Mouse (Mus musculus) ovary, postnatal 10 days (tissue): ENCODE measurements around the gene Vsig8.

Experiments used
- DNase-seq: peaks from one replicate; pipeline ENCODE4 v3.0.0; 2022; ENCODE audit warnings: low spot score

The Vsig8 gene

DNA sequence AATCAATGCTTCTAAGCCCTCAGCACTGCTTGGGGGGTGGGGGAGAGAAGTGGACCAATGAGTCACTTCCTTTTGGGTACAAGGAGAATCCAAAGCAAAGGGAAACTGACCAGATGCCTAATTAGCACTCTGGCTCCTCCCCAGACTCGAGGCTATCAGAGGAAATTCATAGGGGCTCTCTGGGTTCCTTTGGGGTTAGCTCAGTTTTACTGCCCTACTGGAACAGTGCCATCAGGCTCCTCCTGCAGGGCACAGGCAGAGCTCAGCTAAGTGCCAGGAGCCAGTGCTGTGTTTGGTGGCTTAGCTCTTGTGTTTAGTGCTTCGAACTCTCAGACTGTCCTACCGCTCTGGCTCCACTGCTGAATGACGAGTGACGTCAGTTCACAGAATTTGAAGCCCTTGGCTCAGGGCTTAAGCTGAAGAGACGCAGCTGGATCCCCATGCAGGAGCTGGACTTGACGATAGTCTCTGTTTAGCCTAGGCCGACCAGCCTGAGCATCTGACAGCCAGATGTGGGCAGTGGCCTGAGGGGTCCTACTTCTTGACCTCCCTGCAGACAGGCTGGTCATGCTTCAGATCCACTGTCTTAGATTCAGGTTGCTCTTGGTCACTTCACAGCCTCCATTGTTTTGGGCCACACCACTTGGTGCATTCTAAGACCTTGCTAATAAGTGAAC lies 25.1 kb upstream of the Vsig8 start:
- no peak for DNase-seq

DNA sequence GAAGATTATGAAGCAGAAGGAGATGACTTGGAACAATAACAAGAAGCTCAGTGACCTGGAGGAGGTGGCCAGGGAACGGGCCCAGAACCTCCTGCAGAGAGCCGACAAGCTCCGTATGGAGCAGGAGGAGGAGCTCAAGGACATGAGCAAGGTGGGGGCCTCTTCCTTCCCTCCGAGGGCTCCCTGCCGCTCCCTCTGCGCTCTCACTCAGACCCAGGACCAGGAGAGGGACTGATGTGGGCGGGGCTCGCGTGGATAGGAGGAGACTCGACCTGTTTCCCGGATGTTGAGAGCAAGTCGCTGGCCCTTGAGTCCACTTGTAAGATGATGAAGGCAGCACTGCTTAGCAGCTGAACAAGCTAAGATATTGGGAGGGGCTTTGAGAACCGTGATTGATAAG lies 23.2 kb upstream of the Vsig8 start:
- DNase-seq, result no peak

DNA sequence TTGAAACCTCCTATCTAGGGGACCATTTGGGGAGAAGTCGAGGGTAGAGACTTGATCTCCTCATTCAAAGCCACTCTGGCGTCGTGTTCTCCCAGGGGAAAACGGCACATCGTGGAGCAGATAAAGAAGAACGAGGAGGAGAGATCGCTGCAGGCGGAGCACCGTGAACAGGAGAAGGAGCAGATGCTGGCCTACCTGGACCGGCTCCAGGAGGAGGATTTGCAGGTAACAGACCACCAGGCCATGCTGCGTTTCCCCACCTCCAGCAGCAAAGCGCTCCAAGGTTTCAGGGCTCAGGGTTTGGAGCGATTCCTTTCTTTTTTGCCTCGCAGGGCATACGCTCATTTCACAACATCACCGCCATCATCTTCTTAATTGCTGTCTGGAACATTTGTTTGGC lies 20.6 kb upstream of the Vsig8 start:
- no peak for DNase-seq

DNA sequence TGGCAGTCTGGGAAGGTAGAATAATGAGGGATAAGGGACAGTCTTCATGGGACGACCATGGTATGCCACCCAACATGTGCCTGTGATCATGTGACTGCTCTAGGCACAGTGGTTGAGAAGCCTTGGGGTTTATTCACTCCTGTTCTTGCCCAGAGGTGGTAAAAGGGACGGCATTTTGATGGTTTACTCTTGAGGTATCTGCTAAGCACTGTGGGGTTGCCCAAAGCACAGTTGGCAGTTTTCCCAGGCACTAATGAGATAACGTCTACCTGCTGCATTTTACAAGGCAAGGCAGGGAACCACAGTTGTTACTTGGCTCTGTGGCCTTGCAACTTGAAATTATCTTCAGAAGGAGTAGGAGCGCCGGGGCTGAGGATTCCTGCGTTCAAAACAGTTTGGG lies 15.9 kb upstream of the Vsig8 start:
- DNase-seq, result no peak

DNA sequence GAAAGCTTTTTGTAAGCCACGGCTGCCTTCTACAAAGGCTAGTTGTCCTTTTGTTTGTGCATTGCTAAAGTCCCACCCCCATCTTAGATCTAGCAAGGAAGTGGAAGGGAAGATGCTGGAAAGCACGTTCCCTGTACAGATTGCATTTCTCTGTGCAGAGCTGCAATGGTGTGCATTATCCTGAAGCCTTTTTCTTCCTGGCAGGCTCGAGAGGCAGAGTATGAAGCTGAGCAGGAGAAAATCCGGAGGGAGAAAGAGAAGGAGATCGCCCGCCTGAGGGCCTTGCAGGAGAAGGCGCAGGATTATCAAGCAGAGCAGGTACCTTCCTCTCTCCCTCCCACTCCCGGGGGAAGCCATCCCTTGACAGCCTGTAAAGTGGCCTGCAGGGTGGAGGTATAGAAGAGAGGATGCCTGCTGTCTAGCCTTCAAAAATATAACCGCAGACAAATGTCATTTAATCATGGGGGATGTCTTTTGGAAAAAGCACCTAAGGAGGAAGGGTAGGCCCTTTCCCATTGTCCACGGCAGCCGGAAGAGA lies 15.4 kb upstream of the Vsig8 start:
- DNase-seq, result no peak

DNA sequence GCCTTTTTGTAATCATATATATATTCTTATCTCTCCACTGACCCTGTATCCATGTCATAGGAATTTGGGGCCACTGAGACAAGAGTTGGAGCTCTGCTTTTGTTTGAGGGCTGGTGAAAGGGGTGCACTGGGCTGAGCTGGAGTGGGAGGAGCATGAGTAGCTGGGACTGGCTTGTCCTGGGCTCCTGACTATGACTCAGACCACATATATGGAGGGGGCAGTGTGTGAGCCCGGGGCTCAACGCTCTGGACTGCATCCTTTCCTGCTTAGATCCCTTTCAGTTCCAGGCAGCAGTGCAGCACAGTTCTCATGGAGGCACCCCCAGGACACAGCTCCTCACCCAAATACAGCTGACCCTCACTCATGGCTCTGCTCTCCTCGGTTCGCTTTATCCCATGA lies 9.7 kb upstream of the Vsig8 start:
- DNase-seq, result no peak

DNA sequence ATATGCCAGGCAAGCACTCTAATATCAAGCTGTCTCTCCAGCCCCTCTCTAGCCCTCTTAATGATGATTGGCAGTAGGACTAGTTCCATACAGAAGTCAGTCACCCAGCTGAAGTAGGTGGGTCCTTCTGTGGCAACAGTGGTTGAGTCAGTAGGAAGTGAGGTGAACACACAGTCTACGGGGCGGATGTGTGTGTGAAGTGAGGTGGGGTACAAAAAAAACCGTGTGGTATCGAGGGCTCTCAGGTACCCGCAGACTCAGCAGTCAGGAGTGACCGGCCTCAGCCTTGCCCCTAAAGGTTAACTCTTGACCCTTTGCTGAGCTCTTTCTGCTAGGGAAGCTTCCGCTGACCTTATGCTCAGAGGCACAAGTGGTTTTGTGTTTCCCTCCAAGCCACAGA lies 7.2 kb upstream of the Vsig8 start:
- DNase-seq, result no peak

DNA sequence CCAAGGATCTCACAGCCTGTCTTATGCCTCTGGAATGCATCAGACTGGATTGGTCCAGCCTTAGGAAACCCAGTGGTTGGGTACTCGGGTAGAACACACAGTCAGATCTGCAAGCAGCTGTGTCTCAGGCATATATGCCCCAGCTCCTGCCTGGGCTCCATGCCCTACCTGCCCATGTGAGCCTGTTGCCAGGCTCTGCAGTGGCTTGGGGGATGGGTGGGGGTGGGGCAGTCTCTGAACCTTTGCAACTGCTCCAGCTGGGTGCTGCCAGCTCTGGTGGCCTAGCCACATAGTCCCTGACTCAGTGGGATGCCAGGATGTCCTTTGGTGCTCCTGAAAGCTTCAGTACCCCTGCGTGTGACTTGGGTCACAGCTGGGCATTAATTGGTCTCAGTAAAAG lies 6.4 kb upstream of the Vsig8 start:
- DNase-seq, result no peak

DNA sequence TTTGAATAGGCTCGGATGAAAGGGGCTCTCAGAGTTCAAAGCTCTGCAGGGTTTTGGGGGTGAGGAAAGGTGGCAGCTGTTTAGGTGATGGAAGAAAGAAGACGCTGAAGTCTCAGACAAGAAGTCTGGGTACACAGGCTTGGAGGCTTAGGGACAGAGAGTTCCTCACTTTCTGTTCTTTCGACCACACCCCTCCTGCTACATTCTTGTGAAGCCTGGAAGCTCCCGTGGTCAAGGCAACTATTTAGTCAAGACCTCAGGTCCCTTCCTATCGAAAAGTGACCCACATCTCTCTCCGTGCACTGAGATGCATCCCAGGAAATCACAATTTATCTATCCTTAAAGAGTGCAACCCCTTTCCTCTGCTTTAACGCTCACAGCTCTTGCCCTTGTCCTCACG lies 6.0 kb upstream of the Vsig8 start:
- DNase-seq, result no peak

DNA sequence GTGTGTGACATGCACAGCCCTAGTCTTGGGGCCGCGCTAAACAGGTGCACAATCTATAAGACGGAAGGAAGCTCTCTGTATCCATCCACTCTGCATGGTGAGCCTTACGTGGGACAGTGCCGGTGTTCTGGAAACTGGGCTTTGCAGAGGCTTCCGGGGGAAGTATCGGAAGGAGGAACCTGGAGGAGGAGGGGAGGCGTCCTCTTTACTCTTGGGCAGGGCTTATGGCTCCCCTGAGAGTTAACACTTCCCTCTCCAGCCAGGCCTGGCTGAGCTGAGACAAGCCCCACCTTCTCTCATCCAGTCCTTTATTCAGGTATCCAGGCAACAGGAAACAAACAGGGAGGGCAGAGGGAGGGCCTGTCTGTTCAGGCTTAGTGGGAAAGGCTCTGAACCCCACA lies 5.2 kb upstream of the Vsig8 start:
- DNase-seq, result peak; percentile 5

DNA sequence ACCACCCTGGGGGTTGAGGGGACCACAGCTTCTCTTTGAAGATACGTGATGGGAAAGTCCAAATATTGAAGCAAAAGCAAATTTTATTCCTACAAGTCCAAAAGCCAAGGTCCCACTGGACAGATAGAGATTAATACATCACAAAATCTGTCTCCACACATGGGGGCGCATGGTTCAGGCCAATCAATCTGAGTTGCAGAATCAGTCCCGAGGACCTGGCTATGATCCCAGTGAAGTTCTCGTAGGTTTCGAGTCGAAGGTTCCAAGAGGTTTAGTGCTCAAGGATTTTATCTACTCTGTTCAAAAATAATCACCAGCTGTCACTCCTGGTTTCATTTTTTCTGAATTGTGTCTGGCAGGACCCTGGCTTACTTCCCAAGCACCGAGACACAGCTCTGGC lies 4.7 kb upstream of the Vsig8 start:
- DNase-seq, result no peak

DNA sequence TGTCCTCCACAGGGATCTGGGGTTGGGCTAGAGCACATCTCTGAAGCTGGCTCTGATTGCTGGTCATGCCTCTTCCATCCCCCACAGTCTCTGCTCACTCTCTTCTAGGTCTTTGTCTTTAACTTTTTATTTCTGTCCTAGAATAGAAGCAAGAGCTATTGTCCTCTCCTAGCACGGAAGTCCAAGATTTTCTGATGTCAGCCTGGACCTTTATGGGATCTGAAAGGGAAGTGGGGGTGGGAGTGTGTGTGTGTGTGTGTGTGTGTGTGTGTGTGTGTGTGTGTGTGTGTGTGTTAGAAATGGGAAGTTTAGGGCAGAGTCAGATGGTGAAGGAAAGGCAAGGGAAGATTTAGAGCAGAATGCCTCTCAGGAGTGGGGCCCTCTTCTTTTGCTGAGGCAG lies 3.1 kb upstream of the Vsig8 start:
- no peak for DNase-seq

DNA sequence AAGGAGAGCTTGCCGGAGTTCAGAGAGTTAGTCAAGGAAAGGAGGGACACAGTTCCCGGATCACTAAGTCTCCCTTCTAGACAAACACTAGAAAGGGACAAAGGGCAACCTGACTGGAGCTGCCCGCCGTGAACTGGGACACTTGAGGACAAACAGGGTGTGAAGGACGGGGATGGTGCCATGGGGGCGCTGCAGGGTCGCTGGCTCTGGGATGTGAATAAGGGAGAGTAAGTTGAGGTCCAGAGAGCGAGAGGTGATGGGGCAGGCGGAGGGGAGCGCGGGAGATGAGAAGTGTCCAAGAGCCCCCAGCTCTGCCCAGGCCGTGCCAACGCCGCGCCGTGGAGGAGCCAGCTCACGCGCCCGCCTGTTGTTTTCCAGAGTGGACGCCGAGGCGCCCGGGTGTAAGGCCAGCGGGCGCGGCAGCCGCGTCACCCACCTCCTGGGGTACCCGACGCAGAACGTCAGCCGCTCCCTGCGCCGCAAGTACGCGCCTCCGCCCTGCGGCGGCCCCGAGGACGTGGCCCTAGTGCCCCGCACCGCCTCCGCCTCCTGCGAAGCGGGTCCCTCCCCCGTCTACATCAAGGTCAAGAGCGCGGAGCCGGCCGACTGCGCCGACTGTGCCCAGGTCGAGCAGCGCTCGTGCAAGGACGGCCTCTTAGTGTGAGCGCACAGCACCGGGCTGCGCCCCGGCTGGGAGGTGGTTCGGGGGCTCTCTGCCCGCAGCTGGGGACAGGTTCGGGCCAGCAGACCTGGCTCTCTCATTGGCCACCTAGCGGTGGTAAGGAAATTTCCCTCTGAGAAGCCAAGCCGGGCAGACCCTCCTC lies 7.1 kb downstream of the Vsig8 start:
- peak; percentile 62 for DNase-seq

DNA sequence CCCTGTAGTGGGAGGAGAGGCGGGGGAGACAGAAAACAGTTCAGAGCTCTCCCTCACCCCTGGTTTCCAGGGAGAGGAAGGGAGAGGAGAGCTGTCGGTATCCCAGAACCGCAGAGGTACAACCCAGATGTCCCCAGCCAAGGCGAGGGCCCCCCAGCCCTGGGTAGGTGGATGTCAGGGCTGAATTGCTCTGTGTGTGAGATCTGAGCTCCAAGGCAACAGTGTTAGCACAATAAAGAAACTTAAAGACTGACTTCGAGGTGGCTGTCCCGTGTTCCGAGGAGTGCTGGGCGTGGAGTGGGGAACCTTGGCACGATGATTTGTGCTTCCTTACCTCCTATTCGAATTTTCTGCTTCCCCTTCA lies 7.7 kb downstream of the Vsig8 start:
- no peak for DNase-seq

DNA sequence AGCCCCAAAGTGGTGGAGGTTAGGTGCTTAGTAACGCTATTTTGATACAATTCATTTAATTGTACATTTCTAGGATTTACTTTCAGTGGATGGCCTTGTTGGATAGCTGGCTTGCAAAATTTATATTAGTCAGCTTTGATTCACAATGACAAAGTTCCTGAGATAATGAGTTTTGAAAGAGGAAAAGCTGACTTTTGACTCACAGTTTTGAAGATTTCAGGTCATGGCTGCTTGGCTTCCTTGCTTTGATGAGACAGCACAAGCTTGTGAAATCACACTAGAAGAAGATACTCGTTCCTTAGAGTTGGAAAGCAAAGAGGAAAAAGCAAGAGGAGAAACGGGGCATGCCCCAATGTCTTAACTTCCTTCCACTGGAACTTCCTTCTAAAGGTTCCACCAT lies 10.4 kb downstream of the Vsig8 start:
- DNase-seq, result no peak

DNA sequence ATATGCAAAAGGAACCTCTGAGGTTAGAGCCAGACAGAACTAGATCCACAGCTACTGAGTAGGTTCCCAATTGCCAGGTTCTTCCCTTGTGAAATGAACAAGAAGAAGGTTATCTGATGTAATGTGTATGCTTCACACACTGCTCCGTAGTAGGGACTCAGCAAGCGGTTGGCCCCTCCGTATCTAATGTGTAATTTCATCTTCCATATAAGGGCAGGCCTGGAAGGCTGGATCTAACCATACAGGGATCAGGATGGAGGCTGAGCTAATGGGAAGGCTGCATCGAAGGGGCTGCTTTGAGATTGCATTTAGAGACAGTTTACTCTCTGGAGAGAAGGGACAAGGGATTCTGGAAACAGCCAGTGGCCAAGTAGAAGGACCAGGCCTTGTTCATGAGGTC lies 12.0 kb downstream of the Vsig8 start:
- DNase-seq, result no peak

DNA sequence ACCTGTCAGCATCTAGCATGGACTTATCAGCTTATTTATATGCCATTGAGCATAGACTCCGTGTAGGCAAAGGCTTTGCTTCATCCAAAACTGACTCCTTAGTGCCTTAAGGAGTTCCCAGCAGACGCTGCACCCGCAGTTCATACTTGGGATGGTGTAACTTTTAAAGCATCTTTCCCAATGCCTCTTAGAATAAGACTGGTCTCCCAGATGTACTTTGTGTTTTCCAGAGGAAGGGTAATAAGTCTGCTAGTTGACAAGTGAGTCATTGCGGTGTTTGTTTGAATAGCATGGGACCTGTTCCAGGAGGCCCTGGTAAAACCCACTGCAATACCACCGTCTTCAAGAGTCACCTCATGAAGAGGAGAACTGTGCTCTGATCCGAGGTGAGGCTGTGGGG lies 24.4 kb downstream of the Vsig8 start:
- no peak for DNase-seq

DNA sequence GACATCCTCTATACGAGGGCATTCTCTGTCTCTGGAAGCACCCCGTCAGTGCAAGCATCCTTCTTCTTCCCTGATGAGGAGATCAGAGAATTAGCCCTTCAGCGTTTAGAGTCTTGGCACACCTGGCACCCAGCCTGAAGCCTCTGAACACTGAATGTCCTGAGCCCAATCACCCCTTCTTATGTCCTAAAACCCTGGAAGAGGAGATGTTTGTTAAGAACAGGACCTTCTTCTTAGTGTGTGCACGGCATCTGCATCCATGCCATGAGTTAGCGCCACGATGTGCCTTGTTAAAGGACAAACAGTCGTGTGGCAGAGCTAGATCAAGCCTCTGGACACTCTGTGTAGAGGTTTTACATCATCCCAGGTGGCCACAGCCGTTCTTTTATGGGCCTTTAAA lies 26.7 kb downstream of the Vsig8 start:
- DNase-seq, result no peak

DNA sequence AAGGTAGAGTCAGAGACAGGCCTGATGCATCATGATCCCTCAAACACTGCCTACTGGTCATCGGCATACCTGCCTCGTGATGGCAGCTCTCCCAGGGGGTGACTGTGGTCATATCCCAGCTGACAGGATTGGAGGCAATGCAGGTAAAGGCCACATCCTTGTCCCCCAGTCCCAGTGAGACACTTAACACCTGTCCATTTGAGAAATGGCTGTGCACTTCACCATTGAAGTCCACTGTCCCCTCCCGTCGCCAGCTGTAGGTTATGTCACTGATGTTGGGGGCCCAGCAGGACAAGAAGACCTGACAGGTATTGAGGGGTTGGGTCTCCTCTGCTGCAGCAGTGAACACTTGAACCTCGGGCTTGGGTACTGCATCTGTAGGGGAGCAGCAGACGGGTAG lies 28.5 kb downstream of the Vsig8 start:
- DNase-seq, result no peak

DNA sequence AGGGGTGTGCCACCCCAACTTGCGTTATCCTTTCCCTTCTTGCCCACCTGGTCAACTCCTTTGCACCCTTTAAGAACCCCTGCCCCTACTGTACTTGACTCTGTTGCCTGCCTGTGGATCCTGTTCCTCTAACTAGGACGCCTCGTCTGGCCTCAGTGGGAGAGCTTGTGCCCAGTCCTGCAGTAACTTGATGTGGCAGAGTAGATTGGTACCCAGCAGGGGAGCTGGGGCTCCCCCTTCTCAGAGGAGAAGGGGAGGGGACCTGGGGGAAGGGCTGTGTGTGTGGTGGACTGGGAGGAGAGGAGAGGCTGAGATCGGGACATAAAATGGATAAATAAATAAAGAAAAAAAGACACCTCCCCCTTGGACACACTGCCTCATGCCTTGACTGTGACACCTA lies 29.3 kb downstream of the Vsig8 start:
- no peak for DNase-seq

DNA sequence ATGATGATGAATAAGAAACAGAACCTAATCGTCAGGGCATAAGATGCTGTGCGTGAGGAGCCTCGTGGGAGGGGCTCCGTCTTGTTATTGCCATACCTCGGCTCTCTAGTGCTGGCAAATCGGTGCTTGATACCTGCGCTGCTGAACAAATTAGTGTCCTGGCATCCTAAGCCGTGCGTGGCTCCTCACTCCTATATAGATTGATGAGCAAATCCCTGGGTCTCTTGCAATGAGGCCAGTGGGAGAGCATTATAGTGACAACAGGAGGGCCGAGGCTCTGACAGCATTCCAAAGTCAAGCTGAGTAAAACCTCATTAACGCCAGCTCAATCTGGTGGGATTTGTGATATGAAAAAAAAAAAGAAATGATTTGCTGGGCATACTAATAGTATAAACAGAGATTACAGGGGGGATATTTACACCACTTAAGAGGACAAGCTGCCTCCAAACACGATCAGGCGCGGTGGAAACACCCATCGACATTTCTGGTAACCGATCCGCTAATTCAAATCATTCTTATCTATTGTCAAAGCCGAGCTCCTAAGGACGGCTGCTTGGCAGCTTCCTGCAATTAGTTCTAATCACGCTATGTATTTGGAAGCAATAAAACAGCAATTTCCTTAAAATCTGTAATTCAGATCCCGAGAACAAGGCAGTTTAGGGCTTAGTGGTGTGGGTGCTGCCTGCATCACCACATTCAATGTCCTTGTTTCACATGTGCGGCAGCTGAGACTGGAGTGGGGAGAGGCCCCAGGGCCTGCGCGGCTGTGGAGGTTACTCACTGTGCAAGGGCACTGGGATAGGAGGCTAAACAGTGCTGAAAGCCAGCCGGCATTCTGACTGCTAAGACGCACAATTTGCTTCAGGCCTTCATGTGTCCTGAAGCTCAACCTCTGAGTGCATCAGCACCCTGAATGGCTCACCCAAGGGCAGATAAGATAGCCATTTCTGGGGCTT lies 30.2 kb downstream of the Vsig8 start:
- DNase-seq, result no peak

DNA sequence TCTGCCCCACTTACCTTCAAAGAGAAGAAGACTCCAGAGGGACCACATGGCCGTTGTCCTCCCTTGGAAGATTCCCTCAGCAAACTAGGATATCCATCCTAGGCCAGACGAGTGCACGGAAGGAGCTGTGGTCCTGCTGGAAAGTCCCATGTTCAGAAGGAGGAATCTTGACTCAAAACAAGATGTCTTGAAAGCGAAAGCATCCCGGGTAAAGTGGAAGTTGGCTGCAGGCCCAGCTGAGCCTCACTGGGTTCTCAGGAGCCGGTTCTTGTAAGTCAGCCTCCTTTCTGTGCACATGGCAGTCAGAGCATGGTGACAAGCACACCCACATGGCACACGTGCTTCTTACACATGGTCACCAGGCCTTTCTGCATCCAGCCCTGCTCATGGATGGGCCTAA lies 34.6 kb downstream of the Vsig8 start, which contains the start of gene Slamf8:
Slamf8 (minus strand) TSS at position 184 of the 400 bp plus-strand sequence.
- no peak for DNase-seq

DNA sequence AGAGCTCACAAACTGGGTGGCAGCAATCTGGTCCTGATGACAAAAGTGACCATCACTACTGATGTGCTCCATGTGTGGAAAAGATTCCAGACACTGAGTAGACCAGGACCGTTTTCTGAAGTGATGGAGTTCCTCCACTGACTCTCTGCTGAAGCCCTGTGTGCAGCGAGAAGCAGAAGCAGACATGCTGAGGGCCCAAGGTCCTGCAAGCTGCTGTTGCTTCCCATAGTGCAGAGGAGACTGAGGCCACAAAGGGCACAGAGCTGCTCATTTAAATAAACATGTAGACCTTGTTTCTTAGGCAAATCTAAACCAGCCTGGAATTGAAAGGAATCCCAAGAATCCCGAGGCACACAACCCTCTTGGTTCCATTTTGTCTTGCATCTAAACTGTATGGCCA lies 37.6 kb downstream of the Vsig8 start:
- no peak for DNase-seq
